Mouse (Mus musculus) liver, postnatal 0 days (tissue): ENCODE measurements around the gene Rbbp5. TPM values are rescaled to one million over a fixed set of nuclear protein-coding genes. Genes with fewer than 3 reads are reported as not detected.

Source experiments
- ATAC-seq: fragments of 200-750 bp; cut with Nextera tagmentation; 2 replicates; pipeline ENCODE4 v1.8.0; 2017; ENCODE audit warnings: mild to moderate bottlenecking, moderate library complexity
- DNase-seq: peaks from one replicate; pipeline ENCODE4 v3.0.0-alpha.2; 2016
- H3K27ac ChIP-seq: fragments of 300-500 bp; sonication (generic); 2 replicates; pipeline ENCODE4 v1.5.1; 2014; ENCODE audit warnings: antibody characterized with exemption, moderate library complexity, mild to moderate bottlenecking, low read depth
- H3K27me3 ChIP-seq: fragments of 300-500 bp; sonication (generic); 2 replicates; pipeline ENCODE4 v1.6.1; 2014; ENCODE audit warnings: low read length, control low read depth, mixed read lengths; ENCODE audit not compliant: insufficient read depth
- H3K36me3 ChIP-seq: fragments of 300-500 bp; sonication (generic); replicated peaks from 2 replicates; pipeline ENCODE4 v1.6.1; 2014; ENCODE audit warnings: mild to moderate bottlenecking, control low read depth, low read length, moderate library complexity, mixed read lengths; ENCODE audit not compliant: insufficient read depth
- H3K4me1 ChIP-seq: fragments of 300-500 bp; sonication (generic); 2 replicates; pipeline ENCODE4 v1.6.1; 2014; ENCODE audit warnings: antibody characterized with exemption, mild to moderate bottlenecking, control low read depth; ENCODE audit not compliant: insufficient read depth
- H3K4me2 ChIP-seq: fragments of 300-500 bp; sonication (generic); 2 replicates; pipeline ENCODE4 v1.6.1; 2014; ENCODE audit warnings: low read depth, mild to moderate bottlenecking, low read length, moderate library complexity, mixed read lengths
- H3K4me3 ChIP-seq: fragments of 300-500 bp; sonication (generic); 2 replicates; pipeline ENCODE4 v1.5.1; 2014; ENCODE audit warnings: low read depth, low read length
- H3K9ac ChIP-seq: fragments of 300-500 bp; sonication (generic); replicated peaks from 2 replicates; pipeline ENCODE4 v1.6.1; 2014; ENCODE audit warnings: mild to moderate bottlenecking, moderate library complexity
- H3K9me3 ChIP-seq: fragments of 300-500 bp; sonication (generic); 2 replicates; pipeline ENCODE4 v1.6.1; 2016; ENCODE audit warnings: mild to moderate bottlenecking, control low read depth, low read length, mixed read lengths
- CTCF ChIP-seq: sonication (generic); IDR thresholded peaks from 2 replicates; pipeline ENCODE4 v1.5.1; 2016; ENCODE audit warnings: antibody characterized with exemption, low read depth
- EP300 ChIP-seq: IDR thresholded peaks from 2 replicates; pipeline ENCODE4 v1.6.1; 2016; ENCODE audit warnings: antibody characterized with exemption, low read depth, mild to moderate bottlenecking
- WGBS: fragments of 180-500 bp; shearing (Covaris S2); extraction: QIAGEN DNeasy Blood & Tissue Kit; methylation state at CpG from one replicate; pipeline ENCODE4 v1.1.7; 2014; ENCODE audit not compliant: insufficient replicate concordance; 5-methylcytosine and 5-hydroxymethylcytosine counted together
- polyA plus RNA-seq: library from polyadenylated mRNA; unstranded; fragments of >200 nt; fragmentation: Nextera tagmentation; extraction: Ambion mirVana; gene quantifications from 2 replicates; pipeline ENCODE4 v1.2.1, GENCODE M21; 2015

The Rbbp5 gene
- polyA plus RNA-seq, 1 experiment from 2014 or later = 13.1 TPM

- no peak overlapping the region for H3K4me2 ChIP-seq
- no peak overlapping the region for H3K9ac ChIP-seq
- no peak overlapping the region for H3K4me3 ChIP-seq
- no peak for ATAC-seq
- no peak overlapping the region for H3K27ac ChIP-seq
- DNase-seq = no peak
- H3K27me3 ChIP-seq = peaks cover 53% of the 10 kb centered on the region
- no peaks in the 10 kb centered on the region for H3K36me3 ChIP-seq
- 6% methylated on average over 14 of the region's 14 CpGs for WGBS
- H3K4me1 ChIP-seq = no peaks in the 10 kb centered on the region
- no peaks in the 10 kb centered on the region for H3K9me3 ChIP-seq
- TF ChIP-seq EP300 (no peak), CTCF (no peak)
Measured at GRCm38 (mm10) chr1:132541171-132541823, 64.1 kb downstream of the Rbbp5 start.

- Histone ChIP-seq H3K9ac (no peak overlapping the region), H3K4me2 (no peak overlapping the region), H3K4me3 (no peak overlapping the region), H3K36me3 (no peaks in the 10 kb centered on the region), H3K4me1 (no peaks in the 10 kb centered on the region), H3K9me3 (no peaks in the 10 kb centered on the region), H3K27ac (no peak overlapping the region), H3K27me3 (peaks cover 53% of the 10 kb centered on the region)
- WGBS = 13% methylated on average over 5 of the region's 5 CpGs
- ATAC-seq (no peak), DNase-seq (no peak)
- TF ChIP-seq CTCF (no peak), EP300 (no peak)
Measured at GRCm38 (mm10) chr1:132541824-132542599, 64.8 kb downstream of the Rbbp5 start.

GRCm38 (mm10) chr1:132542762-132543306, 65.7 kb downstream of the Rbbp5 start, which contains the start of gene Cntn2:
TSS of gene Cntn2 (minus strand) at chr1:132543256.
- WGBS = 3% methylated on average over 30 of the region's 30 CpGs
- TF ChIP-seq CTCF (no peak), EP300 (no peak)
- Histone ChIP-seq H3K36me3 (no peaks in the 10 kb centered on the region), H3K27me3 (peaks cover 53% of the 10 kb centered on the region), H3K4me3 (no peak within 1 kb of the TSS), H3K9me3 (no peaks in the 10 kb centered on the region), H3K27ac (no peak within 1 kb of the TSS), H3K4me2 (no peak within 1 kb of the TSS), H3K4me1 (no peaks in the 10 kb centered on the region), H3K9ac (no peak within 1 kb of the TSS)
- DNase-seq (no peak), ATAC-seq (no peak)

- DNase-seq = no peak
- ATAC-seq = no peak
- 64% methylated on average over 8 of the region's 8 CpGs for WGBS
- TF ChIP-seq EP300 (no peak), CTCF (no peak)
- H3K27me3 ChIP-seq = peaks cover 48% of the 10 kb centered on the region
- H3K9ac ChIP-seq = no peak overlapping the region
- no peaks in the 10 kb centered on the region for H3K9me3 ChIP-seq
- H3K4me2 ChIP-seq = no peak overlapping the region
- H3K27ac ChIP-seq = no peak overlapping the region
- no peak overlapping the region for H3K4me3 ChIP-seq
- no peaks in the 10 kb centered on the region for H3K36me3 ChIP-seq
- H3K4me1 ChIP-seq = no peaks in the 10 kb centered on the region
Measured at GRCm38 (mm10) chr1:132543789-132544188, 66.6 kb downstream of the Rbbp5 start.

Other genes with a start within 250 kb of the Rbbp5 start
- not detected in 2 replicates for gene Gm10188, start 247.6 kb upstream of the Rbbp5 start, polyA plus RNA-seq
- gene Klhdc8a, start 178.7 kb upstream of the Rbbp5 start, polyA plus RNA-seq = 0.32 and 0.40 TPM in 2 replicates
- gene Nuak2, start 161.2 kb upstream of the Rbbp5 start, polyA plus RNA-seq = 6.0 and 6.8 TPM in 2 replicates
- gene Tmcc2, start 86.1 kb upstream of the Rbbp5 start, polyA plus RNA-seq = 154 TPM in 2 replicates
- 2.3 and 2.9 TPM in 2 replicates for gene Dstyk, start 59.8 kb upstream of the Rbbp5 start, polyA plus RNA-seq
- 0.62 and 0.66 TPM in 2 replicates for gene Tmem81, start 28.9 kb downstream of the Rbbp5 start, polyA plus RNA-seq
- 0.02 and 0.20 TPM in 2 replicates for gene Cntn2, start 65.9 kb downstream of the Rbbp5 start, polyA plus RNA-seq